Mouse (Mus musculus): ENCODE measurements around the gene Adam12. TPM values are rescaled to one million over a fixed set of nuclear protein-coding genes. Genes with fewer than 3 reads are reported as not detected.
A peak's percentile ranks its signal among the peaks of the same experiment; 100 is the strongest.

The Adam12 gene
- polyA plus RNA-seq, 1 experiment from 2014 or later, result 3.1 TPM

GRCm38 (mm10) chr7:134114311-134115188 is 117.4 kb downstream of the Adam12 start:
- Histone ChIP-seq H3K27me3 (ENCODE audit: control insufficient read depth, insufficient read depth, low read length) (no peaks in the 10 kb centered on the region), H3K9me3 (replicated peaks; ENCODE audit: control insufficient read depth, low read length) (peaks cover 7% of the 10 kb centered on the region; the same call in 1 of the 2 replicates), H3K27ac (ENCODE audit: low read length) (peak overlapping the region; percentile 65), H3K4me2 (ENCODE audit: low read depth, low read length) (no peak overlapping the region), H3K9ac (ENCODE audit: low read length) (no peak overlapping the region), H3K4me3 (ENCODE audit: low read length) (no peak overlapping the region), H3K36me3 (ENCODE audit: control insufficient read depth, insufficient read depth) (no peaks in the 10 kb centered on the region), H3K4me1 (ENCODE audit: control insufficient read depth, insufficient read depth, low read length) (peaks cover 19% of the 10 kb centered on the region)
- ATAC-seq (replicated peaks; ENCODE audit: extremely low read depth, insufficient read depth, low FRiP score), result peak; percentile 86
- WGBS, result 40% methylated on average over 9 of the region's 9 CpGs

GRCm38 (mm10) chr7:134113829-134114228 is 118.1 kb downstream of the Adam12 start:
- Histone ChIP-seq H3K27ac (ENCODE audit: low read length) (no peak overlapping the region), H3K9ac (ENCODE audit: low read length) (no peak overlapping the region), H3K27me3 (ENCODE audit: control insufficient read depth, insufficient read depth, low read length) (no peaks in the 10 kb centered on the region), H3K4me2 (ENCODE audit: low read depth, low read length) (no peak overlapping the region), H3K9me3 (replicated peaks; ENCODE audit: control insufficient read depth, low read length) (peaks cover 7% of the 10 kb centered on the region; the same call in 1 of the 2 replicates), H3K4me1 (ENCODE audit: control insufficient read depth, insufficient read depth, low read length) (peaks cover 21% of the 10 kb centered on the region), H3K4me3 (ENCODE audit: low read length) (no peak overlapping the region), H3K36me3 (ENCODE audit: control insufficient read depth, insufficient read depth) (no peaks in the 10 kb centered on the region)
- ATAC-seq (replicated peaks; ENCODE audit: extremely low read depth, insufficient read depth, low FRiP score), result no peak
- WGBS, result 60% methylated on average over 6 of the region's 6 CpGs

GRCm38 (mm10) chr7:134110116-134110515 is 121.8 kb downstream of the Adam12 start:
- Histone ChIP-seq H3K9ac (ENCODE audit: low read length) (no peak overlapping the region), H3K9me3 (replicated peaks; ENCODE audit: control insufficient read depth, low read length) (no peaks in the 10 kb centered on the region), H3K27ac (ENCODE audit: low read length) (peak overlapping the region; percentile 27; the same call in 1 of the 2 replicates), H3K36me3 (ENCODE audit: control insufficient read depth, insufficient read depth) (no peaks in the 10 kb centered on the region), H3K4me3 (ENCODE audit: low read length) (no peak overlapping the region), H3K4me1 (ENCODE audit: control insufficient read depth, insufficient read depth, low read length) (peaks cover 23% of the 10 kb centered on the region), H3K4me2 (ENCODE audit: low read depth, low read length) (no peak overlapping the region; the same call in 1 of the 2 replicates), H3K27me3 (ENCODE audit: control insufficient read depth, insufficient read depth, low read length) (no peaks in the 10 kb centered on the region)
- WGBS, result 29% methylated on average over 1 of the region's 1 CpGs
- ATAC-seq (replicated peaks; ENCODE audit: extremely low read depth, insufficient read depth, low FRiP score), result no peak

DNA sequence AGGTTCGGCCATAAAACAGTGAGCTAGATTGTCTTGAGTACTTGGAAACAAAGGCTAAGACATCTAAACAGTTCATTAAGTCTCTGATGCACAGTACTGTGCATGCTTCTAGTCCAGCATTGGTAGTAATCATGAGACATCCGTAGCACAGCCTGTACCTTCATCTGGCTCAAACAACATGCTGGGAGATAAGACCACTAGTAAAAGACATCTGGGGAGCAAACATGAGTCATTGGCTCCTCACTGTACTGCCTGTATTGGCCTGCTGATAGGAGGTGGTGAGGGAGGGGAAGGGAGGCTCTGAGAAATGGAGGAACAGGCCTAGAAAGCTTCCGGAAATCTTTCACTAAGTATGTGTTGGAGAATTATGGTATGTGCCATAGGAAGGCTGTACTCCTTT is 124.1 kb downstream of the Adam12 start:
- H3K27me3 ChIP-seq (ENCODE audit: control insufficient read depth, insufficient read depth, low read length), result no peaks in the 10 kb centered on the region
- H3K4me2 ChIP-seq (ENCODE audit: low read depth, low read length), result no peak overlapping the region
- H3K9me3 ChIP-seq (replicated peaks; ENCODE audit: control insufficient read depth, low read length), result no peaks in the 10 kb centered on the region
- no peak overlapping the region for H3K4me3 ChIP-seq (ENCODE audit: low read length)
- WGBS, result 46% methylated on average over 3 of the region's 3 CpGs
- H3K36me3 ChIP-seq (ENCODE audit: control insufficient read depth, insufficient read depth), result no peaks in the 10 kb centered on the region
- no peak overlapping the region for H3K27ac ChIP-seq (ENCODE audit: low read length)
- 0 out of 2 replicates have a peak, but pooled peaks have one; percentile 14 for ATAC-seq (replicated peaks; ENCODE audit: extremely low read depth, insufficient read depth, low FRiP score)
- peaks cover 16% of the 10 kb centered on the region for H3K4me1 ChIP-seq (ENCODE audit: control insufficient read depth, insufficient read depth, low read length)
- H3K9ac ChIP-seq (ENCODE audit: low read length), result no peak overlapping the region

DNA sequence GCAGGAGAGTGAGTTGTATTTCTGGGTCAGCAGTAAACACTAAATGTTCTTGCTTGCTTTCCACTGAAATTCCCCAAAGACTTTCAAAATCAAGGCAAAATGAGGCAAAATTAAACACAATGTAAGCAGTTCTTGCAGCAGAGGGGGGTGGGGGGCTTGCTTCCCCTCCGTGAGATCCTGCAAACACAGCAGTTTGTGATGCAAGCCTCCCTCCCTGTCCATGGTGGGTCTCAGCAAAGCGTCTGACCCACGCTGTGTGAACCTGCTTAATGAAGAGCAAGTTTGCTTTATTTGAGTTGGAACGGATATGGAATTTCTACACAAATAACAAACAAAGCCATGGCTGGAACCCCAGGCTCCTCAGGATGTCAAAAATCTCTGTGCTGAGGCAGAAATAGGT is 132.9 kb downstream of the Adam12 start:
- no peaks in the 10 kb centered on the region for H3K27me3 ChIP-seq (ENCODE audit: control insufficient read depth, insufficient read depth, low read length)
- no peak overlapping the region for H3K4me2 ChIP-seq (ENCODE audit: low read depth, low read length)
- no peaks in the 10 kb centered on the region for H3K36me3 ChIP-seq (ENCODE audit: control insufficient read depth, insufficient read depth)
- no peaks in the 10 kb centered on the region for H3K9me3 ChIP-seq (replicated peaks; ENCODE audit: control insufficient read depth, low read length)
- no peak overlapping the region for H3K9ac ChIP-seq (ENCODE audit: low read length)
- no peak overlapping the region for H3K4me3 ChIP-seq (ENCODE audit: low read length)
- 67% methylated on average over 4 of the region's 4 CpGs for WGBS
- no peak overlapping the region for H3K27ac ChIP-seq (ENCODE audit: low read length)
- no peak for ATAC-seq (replicated peaks; ENCODE audit: extremely low read depth, insufficient read depth, low FRiP score)
- no peaks in the 10 kb centered on the region for H3K4me1 ChIP-seq (ENCODE audit: control insufficient read depth, insufficient read depth, low read length)

- Histone ChIP-seq H3K4me3 (ENCODE audit: low read length) (no peak overlapping the region), H3K9me3 (replicated peaks; ENCODE audit: control insufficient read depth, low read length) (no peaks in the 10 kb centered on the region), H3K36me3 (ENCODE audit: control insufficient read depth, insufficient read depth) (no peaks in the 10 kb centered on the region), H3K27ac (ENCODE audit: low read length) (no peak overlapping the region), H3K4me2 (ENCODE audit: low read depth, low read length) (no peak overlapping the region), H3K9ac (ENCODE audit: low read length) (no peak overlapping the region), H3K4me1 (ENCODE audit: control insufficient read depth, insufficient read depth, low read length) (no peaks in the 10 kb centered on the region), H3K27me3 (ENCODE audit: control insufficient read depth, insufficient read depth, low read length) (no peaks in the 10 kb centered on the region)
- ATAC-seq (replicated peaks; ENCODE audit: extremely low read depth, insufficient read depth, low FRiP score), result no peak
- WGBS, result 94% methylated on average over 2 of the region's 2 CpGs
Observed at GRCm38 (mm10) chr7:134097861-134098260, 134.1 kb downstream of the Adam12 start.

DNA sequence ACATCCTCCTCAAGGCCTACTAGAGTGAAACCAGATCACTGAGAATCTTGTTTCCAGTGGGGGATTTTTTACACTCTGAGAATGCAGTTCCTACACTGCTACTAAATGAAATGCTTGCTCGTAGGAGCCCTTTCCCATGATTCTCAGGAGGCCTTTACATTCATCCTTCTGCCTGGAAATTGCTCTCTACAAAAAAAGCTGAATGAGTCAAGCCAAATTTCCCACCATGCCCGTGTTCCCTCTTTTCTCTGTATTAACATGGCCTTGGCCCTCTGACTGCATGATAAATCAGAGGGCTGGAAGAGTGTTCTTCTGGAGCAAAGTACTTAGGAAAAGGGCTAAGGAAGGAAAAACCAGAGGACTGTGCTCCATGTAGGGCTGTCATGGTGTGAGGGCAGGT is 138.1 kb downstream of the Adam12 start:
- Histone ChIP-seq H3K4me1 (ENCODE audit: control insufficient read depth, insufficient read depth, low read length) (peaks cover 5% of the 10 kb centered on the region; the same call in 1 of the 2 replicates), H3K36me3 (ENCODE audit: control insufficient read depth, insufficient read depth) (no peaks in the 10 kb centered on the region), H3K27me3 (ENCODE audit: control insufficient read depth, insufficient read depth, low read length) (no peaks in the 10 kb centered on the region), H3K4me2 (ENCODE audit: low read depth, low read length) (no peak overlapping the region), H3K9me3 (replicated peaks; ENCODE audit: control insufficient read depth, low read length) (no peaks in the 10 kb centered on the region), H3K9ac (ENCODE audit: low read length) (no peak overlapping the region), H3K4me3 (ENCODE audit: low read length) (no peak overlapping the region), H3K27ac (ENCODE audit: low read length) (no peak overlapping the region)
- WGBS, result 53% methylated on average over 2 of the region's 2 CpGs
- no peak for ATAC-seq (replicated peaks; ENCODE audit: extremely low read depth, insufficient read depth, low FRiP score)

- no peaks in the 10 kb centered on the region for H3K36me3 ChIP-seq (ENCODE audit: control insufficient read depth, insufficient read depth)
- WGBS, result 46% methylated on average over 3 of the region's 3 CpGs
- no peak overlapping the region for H3K27ac ChIP-seq (ENCODE audit: low read length)
- peaks cover 5% of the 10 kb centered on the region; the same call in 1 of the 2 replicates for H3K4me1 ChIP-seq (ENCODE audit: control insufficient read depth, insufficient read depth, low read length)
- ATAC-seq (replicated peaks; ENCODE audit: extremely low read depth, insufficient read depth, low FRiP score), result no peak
- H3K9me3 ChIP-seq (replicated peaks; ENCODE audit: control insufficient read depth, low read length), result no peaks in the 10 kb centered on the region
- H3K9ac ChIP-seq (ENCODE audit: low read length), result no peak overlapping the region
- no peak overlapping the region for H3K4me3 ChIP-seq (ENCODE audit: low read length)
- no peaks in the 10 kb centered on the region for H3K27me3 ChIP-seq (ENCODE audit: control insufficient read depth, insufficient read depth, low read length)
- H3K4me2 ChIP-seq (ENCODE audit: low read depth, low read length), result no peak overlapping the region
Observed at GRCm38 (mm10) chr7:134090764-134091163, 141.2 kb downstream of the Adam12 start.

- Histone ChIP-seq H3K9ac (ENCODE audit: low read length) (no peak overlapping the region), H3K4me2 (ENCODE audit: low read depth, low read length) (no peak overlapping the region), H3K9me3 (replicated peaks; ENCODE audit: control insufficient read depth, low read length) (no peaks in the 10 kb centered on the region), H3K36me3 (ENCODE audit: control insufficient read depth, insufficient read depth) (no peaks in the 10 kb centered on the region), H3K4me3 (ENCODE audit: low read length) (no peak overlapping the region), H3K4me1 (ENCODE audit: control insufficient read depth, insufficient read depth, low read length) (peaks cover 5% of the 10 kb centered on the region; the same call in 1 of the 2 replicates), H3K27me3 (ENCODE audit: control insufficient read depth, insufficient read depth, low read length) (no peaks in the 10 kb centered on the region), H3K27ac (ENCODE audit: low read length) (no peak overlapping the region)
- 83% methylated on average over 9 of the region's 9 CpGs for WGBS
- no peak for ATAC-seq (replicated peaks; ENCODE audit: extremely low read depth, insufficient read depth, low FRiP score)
Observed at GRCm38 (mm10) chr7:134090256-134090655, 141.7 kb downstream of the Adam12 start.
